Mouse (Mus musculus): Measurements from ENCODE around the gene Adra1b. TPM values are rescaled to one million over a fixed set of nuclear protein-coding genes. Genes with fewer than 3 reads are reported as not detected.

Adra1b gene
- polyA plus RNA-seq, 1 experiment from 2014 or later = 6.0 TPM

DNA sequence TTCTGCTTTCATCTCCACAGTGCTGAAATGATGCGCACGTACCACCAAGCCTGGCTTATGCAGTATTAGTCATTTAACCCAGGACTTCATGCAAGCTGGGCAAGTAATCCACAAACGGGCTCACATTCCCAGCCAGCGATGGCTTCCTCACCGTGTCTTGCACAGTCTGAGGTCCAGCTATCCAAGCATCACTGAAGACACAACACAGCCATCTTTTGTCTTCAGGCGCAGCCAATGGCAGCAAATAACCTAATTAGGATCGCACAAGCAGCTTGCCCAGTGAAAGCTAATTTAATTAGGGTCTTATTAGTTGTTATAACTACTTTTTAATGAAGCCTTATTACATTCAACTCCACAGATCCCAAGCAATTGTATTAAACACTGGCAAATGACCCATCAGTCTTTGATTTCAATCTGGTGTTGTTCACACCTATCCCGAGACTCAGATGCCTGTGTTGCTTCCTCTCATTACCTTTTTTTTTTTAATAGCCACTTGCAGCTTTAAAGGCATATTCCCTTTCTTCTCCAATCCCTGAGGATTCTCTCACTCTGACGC, 83.6 kb downstream of the Adra1b start:
- 77% methylated on average over 9 of the region's 9 CpGs for whole genome bisulfite sequencing
- ATAC-seq (replicated peaks; ENCODE audit: extremely low read depth, insufficient read depth, low FRiP score) = no peak
- H3K36me3 ChIP-seq (ENCODE audit: control insufficient read depth, insufficient read depth) = no peaks in the 10 kb centered on the region

DNA sequence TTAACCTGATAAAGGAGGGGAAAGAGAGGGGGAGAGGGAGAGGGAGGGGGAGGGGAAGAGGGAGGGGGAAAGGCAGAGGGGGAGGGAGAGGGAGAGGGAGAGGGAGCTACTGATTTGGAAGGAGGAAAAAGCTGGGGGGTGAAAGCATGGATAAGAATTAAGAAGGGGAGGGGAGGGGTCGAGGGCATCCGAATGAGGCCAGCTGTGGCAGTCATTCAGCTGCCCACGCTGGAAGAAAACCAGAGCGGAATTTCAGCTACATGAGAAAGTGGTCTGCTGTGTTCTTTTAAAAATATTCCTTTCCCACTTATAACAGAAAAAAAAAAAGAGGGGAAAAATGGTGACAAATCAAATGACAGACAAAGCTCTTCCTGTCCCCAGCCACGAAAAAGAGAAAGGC, 88.5 kb downstream of the Adra1b start:
- Histone ChIP-seq H3K27me3 (ENCODE audit: control insufficient read depth, insufficient read depth, low read length) (no peaks in the 10 kb centered on the region), H3K9ac (ENCODE audit: low read length) (no peak overlapping the region), H3K27ac (ENCODE audit: low read length) (no peak overlapping the region), H3K4me1 (ENCODE audit: control insufficient read depth, insufficient read depth, low read length) (no peaks in the 10 kb centered on the region), H3K36me3 (ENCODE audit: control insufficient read depth, insufficient read depth) (no peaks in the 10 kb centered on the region), H3K4me2 (ENCODE audit: low read depth, low read length) (no peak overlapping the region), H3K4me3 (ENCODE audit: low read length) (no peak overlapping the region), H3K9me3 (replicated peaks; ENCODE audit: control insufficient read depth, low read length) (no peaks in the 10 kb centered on the region; the same call in 1 of the 2 replicates)
- WGBS = 53% methylated on average over 5 of the region's 5 CpGs
- no peak for ATAC-seq (replicated peaks; ENCODE audit: extremely low read depth, insufficient read depth, low FRiP score)

More for the DNA sequence above, 83.6 kb downstream of the Adra1b start:
- peaks cover 14% of the 10 kb centered on the region for H3K4me1 ChIP-seq (ENCODE audit: control insufficient read depth, insufficient read depth, low read length)
- H3K4me3 ChIP-seq (ENCODE audit: low read length) = no peak overlapping the region
- H3K9me3 ChIP-seq (replicated peaks; ENCODE audit: control insufficient read depth, low read length) = no peaks in the 10 kb centered on the region
- H3K27ac ChIP-seq (ENCODE audit: low read length) = no peak overlapping the region
- H3K27me3 ChIP-seq (ENCODE audit: control insufficient read depth, insufficient read depth, low read length) = no peaks in the 10 kb centered on the region
- no peak overlapping the region for H3K9ac ChIP-seq (ENCODE audit: low read length)
- H3K4me2 ChIP-seq (ENCODE audit: low read depth, low read length) = no peak overlapping the region

DNA sequence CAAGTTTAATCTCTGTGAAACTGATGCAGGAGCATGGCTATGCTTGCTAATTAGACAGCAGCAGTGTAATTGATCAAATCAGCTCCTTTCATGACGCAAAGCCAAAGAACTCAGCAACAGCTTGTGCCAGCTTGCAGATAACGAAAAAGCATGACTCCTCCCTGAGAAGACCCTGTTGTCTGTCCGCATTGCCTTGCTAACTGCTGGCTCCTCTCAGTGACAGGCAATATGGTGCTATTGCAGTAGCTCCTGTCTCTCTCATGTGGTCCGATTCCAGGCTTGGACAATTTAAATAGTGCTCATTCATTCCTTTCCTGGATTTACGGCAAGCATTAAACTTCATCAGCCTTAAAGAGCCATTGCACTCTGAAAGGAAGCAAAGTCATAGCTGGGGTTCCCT, 93.3 kb downstream of the Adra1b start:
- Histone ChIP-seq H3K9me3 (replicated peaks; ENCODE audit: control insufficient read depth, low read length) (no peaks in the 10 kb centered on the region; the same call in 1 of the 2 replicates), H3K36me3 (ENCODE audit: control insufficient read depth, insufficient read depth) (no peaks in the 10 kb centered on the region), H3K4me2 (ENCODE audit: low read depth, low read length) (no peak overlapping the region), H3K4me3 (ENCODE audit: low read length) (no peak overlapping the region), H3K4me1 (ENCODE audit: control insufficient read depth, insufficient read depth, low read length) (no peaks in the 10 kb centered on the region), H3K27ac (ENCODE audit: low read length) (no peak overlapping the region), H3K27me3 (ENCODE audit: control insufficient read depth, insufficient read depth, low read length) (no peaks in the 10 kb centered on the region), H3K9ac (ENCODE audit: low read length) (no peak overlapping the region)
- WGBS = 61% methylated on average over 5 of the region's 5 CpGs
- ATAC-seq (replicated peaks; ENCODE audit: extremely low read depth, insufficient read depth, low FRiP score) = no peak

DNA sequence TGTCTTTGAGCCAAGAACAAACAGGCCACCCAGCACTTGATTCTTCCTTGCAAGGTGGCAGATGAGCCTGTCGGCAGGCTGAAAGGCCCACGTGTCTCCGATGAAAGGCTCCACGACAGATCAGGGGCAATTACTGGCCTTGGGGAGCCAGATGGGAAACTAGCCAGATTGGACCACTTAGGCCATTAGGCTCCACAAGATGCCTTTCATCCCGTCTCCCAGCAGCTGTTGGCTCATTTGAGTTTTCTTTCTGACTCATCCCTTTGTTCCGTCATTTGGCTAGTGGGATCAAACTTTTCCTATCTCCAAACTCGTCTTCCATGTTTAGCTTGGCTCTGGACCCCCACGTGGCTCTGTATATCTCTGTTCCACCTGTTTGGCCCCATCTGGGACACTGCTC, 105.0 kb downstream of the Adra1b start:
- no peak for ATAC-seq (replicated peaks; ENCODE audit: extremely low read depth, insufficient read depth, low FRiP score)

DNA sequence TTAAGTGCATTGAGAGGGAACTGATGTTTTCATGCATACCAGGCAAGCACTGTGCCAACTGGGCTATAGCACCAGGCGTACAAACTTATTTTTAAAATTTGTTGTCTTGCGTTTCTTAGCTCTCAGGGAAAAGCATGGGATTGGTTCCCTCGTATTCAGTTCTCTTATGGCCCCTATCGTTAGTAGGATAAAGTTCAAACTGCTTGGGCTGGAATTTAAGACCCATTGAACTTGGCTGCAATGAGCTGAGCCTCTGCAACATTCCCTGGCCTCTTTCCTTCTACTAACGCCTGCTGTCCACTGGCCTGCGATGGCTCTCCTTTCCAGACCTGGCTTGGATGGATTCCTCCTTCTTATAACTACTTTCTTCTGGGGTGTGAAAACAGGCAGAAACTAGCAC, 110.6 kb downstream of the Adra1b start:
- ATAC-seq (replicated peaks; ENCODE audit: extremely low read depth, insufficient read depth, low FRiP score) = peak; percentile 55
- H3K36me3 ChIP-seq (ENCODE audit: control insufficient read depth, insufficient read depth) = no peaks in the 10 kb centered on the region
- H3K9me3 ChIP-seq (replicated peaks; ENCODE audit: control insufficient read depth, low read length) = no peaks in the 10 kb centered on the region
- no peaks in the 10 kb centered on the region for H3K27me3 ChIP-seq (ENCODE audit: control insufficient read depth, insufficient read depth, low read length)
- no peak overlapping the region for H3K4me2 ChIP-seq (ENCODE audit: low read depth, low read length)
- H3K9ac ChIP-seq (ENCODE audit: low read length) = no peak overlapping the region
- peak overlapping the region; percentile 36 for H3K27ac ChIP-seq (ENCODE audit: low read length)
- 54% methylated on average over 6 of the region's 6 CpGs for WGBS
- H3K4me3 ChIP-seq (ENCODE audit: low read length) = no peak overlapping the region
- H3K4me1 ChIP-seq (ENCODE audit: control insufficient read depth, insufficient read depth, low read length) = 0 out of 2 replicates have a peak, but pooled peaks cover 5% of the 10 kb centered on the region

More for the DNA sequence above, 105.0 kb downstream of the Adra1b start:
- Histone ChIP-seq H3K27ac (ENCODE audit: low read length) (no peak overlapping the region), H3K4me2 (ENCODE audit: low read depth, low read length) (no peak overlapping the region), H3K9me3 (replicated peaks; ENCODE audit: control insufficient read depth, low read length) (no peaks in the 10 kb centered on the region; the same call in 1 of the 2 replicates), H3K4me1 (ENCODE audit: control insufficient read depth, insufficient read depth, low read length) (no peaks in the 10 kb centered on the region), H3K9ac (ENCODE audit: low read length) (no peak overlapping the region), H3K27me3 (ENCODE audit: control insufficient read depth, insufficient read depth, low read length) (no peaks in the 10 kb centered on the region), H3K36me3 (ENCODE audit: control insufficient read depth, insufficient read depth) (no peaks in the 10 kb centered on the region), H3K4me3 (ENCODE audit: low read length) (no peak overlapping the region)
- 62% methylated on average over 8 of the region's 8 CpGs for WGBS

DNA sequence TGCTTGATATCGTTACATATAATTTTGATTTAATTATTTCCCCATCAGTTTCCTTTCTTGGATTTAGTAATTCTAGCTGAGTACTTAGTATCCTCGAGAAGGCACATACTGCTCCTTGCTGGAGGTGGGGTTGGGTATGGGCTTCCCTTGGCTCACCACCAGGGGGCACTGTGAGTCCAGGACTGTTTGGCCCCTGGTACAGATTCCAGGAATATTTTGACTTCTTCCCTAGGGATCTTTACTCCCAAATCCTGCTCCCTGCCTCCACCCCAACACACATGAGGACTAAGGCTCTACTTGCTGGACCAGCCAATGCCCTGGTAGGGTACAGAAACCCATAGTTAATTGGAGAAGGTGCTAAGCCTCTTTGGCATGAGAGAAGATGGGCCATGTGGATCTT, 117.2 kb downstream of the Adra1b start:
- no peak overlapping the region for H3K9ac ChIP-seq (ENCODE audit: low read length)
- peak; percentile 73; the same call in 1 of the 2 replicates for ATAC-seq (replicated peaks; ENCODE audit: extremely low read depth, insufficient read depth, low FRiP score)
- 8% methylated on average over 2 of the region's 2 CpGs for WGBS
- no peaks in the 10 kb centered on the region for H3K27me3 ChIP-seq (ENCODE audit: control insufficient read depth, insufficient read depth, low read length)
- H3K27ac ChIP-seq (ENCODE audit: low read length) = no peak overlapping the region
- H3K4me3 ChIP-seq (ENCODE audit: low read length) = no peak overlapping the region
- H3K9me3 ChIP-seq (replicated peaks; ENCODE audit: control insufficient read depth, low read length) = no peaks in the 10 kb centered on the region
- peaks cover 3% of the 10 kb centered on the region; the same call in 1 of the 2 replicates for H3K4me1 ChIP-seq (ENCODE audit: control insufficient read depth, insufficient read depth, low read length)
- no peak overlapping the region for H3K4me2 ChIP-seq (ENCODE audit: low read depth, low read length)
- H3K36me3 ChIP-seq (ENCODE audit: control insufficient read depth, insufficient read depth) = no peaks in the 10 kb centered on the region

DNA sequence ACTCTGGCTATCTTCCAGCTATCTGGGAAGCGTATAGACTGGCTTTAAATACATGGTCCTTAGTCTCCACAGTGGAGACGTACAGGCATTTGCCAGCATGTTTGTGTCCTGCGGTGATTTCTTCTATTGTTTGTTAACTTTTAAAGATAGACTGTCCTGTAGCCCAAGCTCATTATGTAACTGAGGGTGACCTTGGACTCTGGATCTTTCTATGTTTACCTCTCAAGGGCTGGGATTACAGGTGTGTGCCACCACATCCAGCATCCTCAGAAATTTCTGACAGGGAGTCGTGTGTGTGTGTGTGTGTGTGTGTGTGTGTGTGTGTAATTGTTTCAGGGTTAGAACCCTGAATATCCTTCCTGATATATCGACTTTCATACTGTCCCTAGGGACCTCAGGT, 117.9 kb downstream of the Adra1b start:
- 61% methylated on average over 5 of the region's 5 CpGs for WGBS
- ATAC-seq (replicated peaks; ENCODE audit: extremely low read depth, insufficient read depth, low FRiP score) = no peak
- Histone ChIP-seq H3K27ac (ENCODE audit: low read length) (no peak overlapping the region), H3K27me3 (ENCODE audit: control insufficient read depth, insufficient read depth, low read length) (no peaks in the 10 kb centered on the region), H3K36me3 (ENCODE audit: control insufficient read depth, insufficient read depth) (no peaks in the 10 kb centered on the region), H3K4me3 (ENCODE audit: low read length) (no peak overlapping the region), H3K4me2 (ENCODE audit: low read depth, low read length) (no peak overlapping the region), H3K9me3 (replicated peaks; ENCODE audit: control insufficient read depth, low read length) (no peaks in the 10 kb centered on the region), H3K9ac (ENCODE audit: low read length) (no peak overlapping the region), H3K4me1 (ENCODE audit: control insufficient read depth, insufficient read depth, low read length) (peaks cover 3% of the 10 kb centered on the region; the same call in 1 of the 2 replicates)

DNA sequence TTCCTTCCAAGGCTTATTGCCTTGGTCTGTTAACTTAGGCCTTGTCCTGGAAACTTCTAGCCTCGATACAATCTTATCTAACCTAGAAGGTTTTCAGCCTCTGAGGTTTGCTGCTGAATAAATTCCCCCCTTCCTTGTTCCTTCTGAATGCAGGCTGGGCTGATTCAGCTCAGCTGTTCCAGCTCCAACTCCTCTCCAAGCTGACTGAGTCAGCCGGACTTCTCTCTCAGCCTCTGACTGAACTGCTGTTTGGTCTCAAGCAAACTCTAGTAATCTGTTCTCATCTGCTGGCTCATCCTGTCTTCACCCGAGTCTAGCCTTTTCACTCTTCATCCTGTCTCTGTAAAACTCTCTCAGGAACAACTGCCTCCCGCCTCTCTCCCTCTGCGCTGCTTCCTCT, 121.5 kb downstream of the Adra1b start:
- Histone ChIP-seq H3K27ac (ENCODE audit: low read length) (no peak overlapping the region), H3K9ac (ENCODE audit: low read length) (no peak overlapping the region), H3K9me3 (replicated peaks; ENCODE audit: control insufficient read depth, low read length) (no peaks in the 10 kb centered on the region), H3K36me3 (ENCODE audit: control insufficient read depth, insufficient read depth) (no peaks in the 10 kb centered on the region), H3K4me2 (ENCODE audit: low read depth, low read length) (no peak overlapping the region), H3K27me3 (ENCODE audit: control insufficient read depth, insufficient read depth, low read length) (peaks cover 5% of the 10 kb centered on the region), H3K4me1 (ENCODE audit: control insufficient read depth, insufficient read depth, low read length) (peaks cover 7% of the 10 kb centered on the region; the same call in 1 of the 2 replicates), H3K4me3 (ENCODE audit: low read length) (no peak overlapping the region)
- WGBS = 54% methylated on average over 5 of the region's 5 CpGs
- ATAC-seq (replicated peaks; ENCODE audit: extremely low read depth, insufficient read depth, low FRiP score) = no peak

DNA sequence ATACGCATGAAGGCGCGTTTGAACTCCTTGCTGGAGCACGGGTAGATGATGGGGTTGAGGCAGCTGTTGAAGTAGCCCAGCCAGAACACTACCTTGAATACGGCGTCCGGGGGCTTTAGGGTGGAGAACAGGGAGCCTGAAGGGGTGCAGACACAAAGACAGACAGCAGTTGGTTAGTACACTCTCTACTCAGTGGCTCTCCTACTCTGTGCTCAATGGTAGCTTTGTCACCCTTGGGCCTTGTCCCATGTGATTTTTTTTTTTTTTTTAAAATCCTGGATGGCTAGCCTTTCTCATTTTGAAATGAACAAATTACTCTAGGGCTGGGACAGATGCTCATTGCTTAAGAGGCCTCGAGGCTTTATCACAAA, 124.7 kb downstream of the Adra1b start:
- WGBS = 28% methylated on average over 8 of the region's 8 CpGs
- 0 out of 2 replicates have a peak, but pooled peaks cover 4% of the 10 kb centered on the region for H3K4me1 ChIP-seq (ENCODE audit: control insufficient read depth, insufficient read depth, low read length)
- H3K4me2 ChIP-seq (ENCODE audit: low read depth, low read length) = peak overlapping the region; percentile 62
- ATAC-seq (replicated peaks; ENCODE audit: extremely low read depth, insufficient read depth, low FRiP score) = no peak
- peaks cover 5% of the 10 kb centered on the region for H3K27me3 ChIP-seq (ENCODE audit: control insufficient read depth, insufficient read depth, low read length)
- H3K4me3 ChIP-seq (ENCODE audit: low read length) = peak overlapping the region; percentile 42
- H3K27ac ChIP-seq (ENCODE audit: low read length) = no peak overlapping the region
- no peaks in the 10 kb centered on the region for H3K36me3 ChIP-seq (ENCODE audit: control insufficient read depth, insufficient read depth)
- no peaks in the 10 kb centered on the region for H3K9me3 ChIP-seq (replicated peaks; ENCODE audit: control insufficient read depth, low read length)
- peak overlapping the region; percentile 55 for H3K9ac ChIP-seq (ENCODE audit: low read length)

Data from heart, embryonic 16.5 days (tissue).